Mouse (Mus musculus) heart, postnatal 0 days (tissue): ENCODE measurements around the gene Mtg2. TPM values are rescaled to one million over a fixed set of nuclear protein-coding genes. Genes with fewer than 3 reads are reported as not detected.
A peak's percentile ranks its signal among the peaks of the same experiment; 100 is the strongest.

Experiments used
- ATAC-seq: fragments of 200-750 bp; cut with Nextera tagmentation; 2 replicates; pipeline ENCODE4 v1.8.0; 2017; ENCODE audit warnings: low read depth, moderate number of reproducible peaks, moderate library complexity; ENCODE audit not compliant: insufficient read depth
- DNase-seq: peaks from one replicate; pipeline ENCODE4 v3.0.0-alpha.2; 2016; ENCODE audit warnings: low spot score
- H3K27ac ChIP-seq: fragments of 300-500 bp; sonication (generic); 2 replicates; pipeline ENCODE4 v1.5.1; 2014; ENCODE audit warnings: low read depth, mild to moderate bottlenecking
- H3K27me3 ChIP-seq: fragments of 300-500 bp; sonication (generic); 2 replicates; pipeline ENCODE4 v1.6.1; 2014; ENCODE audit warnings: low read length, mixed read lengths; ENCODE audit not compliant: control insufficient read depth, insufficient read depth
- H3K36me3 ChIP-seq: fragments of 300-500 bp; sonication (generic); replicated peaks from 2 replicates; pipeline ENCODE4 v1.6.1; 2014; ENCODE audit warnings: low read length, mixed read lengths; ENCODE audit not compliant: control insufficient read depth, insufficient read depth
- H3K4me1 ChIP-seq: fragments of 300-500 bp; sonication (generic); 2 replicates; pipeline ENCODE4 v1.6.1; 2014; ENCODE audit warnings: antibody characterized with exemption; ENCODE audit not compliant: control insufficient read depth, insufficient read depth
- H3K4me2 ChIP-seq: fragments of 300-500 bp; sonication (generic); 2 replicates; pipeline ENCODE4 v1.6.1; 2014; ENCODE audit warnings: low read depth, mild to moderate bottlenecking, low read length, moderate library complexity
- H3K4me3 ChIP-seq: fragments of 300-500 bp; sonication (generic); 2 replicates; pipeline ENCODE4 v1.5.1; 2014; ENCODE audit warnings: low read depth, low read length
- H3K9ac ChIP-seq: fragments of 300-500 bp; sonication (generic); replicated peaks from 2 replicates; pipeline ENCODE4 v1.6.1; 2014; ENCODE audit warnings: low read depth, low read length, mixed read lengths
- H3K9me3 ChIP-seq: fragments of 300-500 bp; sonication (generic); replicated peaks from 2 replicates; pipeline ENCODE4 v1.6.1; 2016; ENCODE audit warnings: low read length; ENCODE audit not compliant: control insufficient read depth
- CTCF ChIP-seq: IDR thresholded peaks from 2 replicates; pipeline ENCODE4 v1.5.1; 2016; ENCODE audit warnings: antibody characterized with exemption, control low read depth, low read depth
- EP300 ChIP-seq: IDR thresholded peaks from 2 replicates; pipeline ENCODE4 v1.6.1; 2016; ENCODE audit warnings: antibody characterized with exemption, low read depth
- WGBS: fragments of 180-500 bp; shearing (Covaris S2); extraction: QIAGEN DNeasy Blood & Tissue Kit; methylation state at CpG from one replicate; pipeline ENCODE4 v1.1.7; 2014; 5-methylcytosine and 5-hydroxymethylcytosine counted together
- polyA plus RNA-seq: library from polyadenylated mRNA; unstranded; fragments of >200 nt; fragmentation: Nextera tagmentation; extraction: Ambion mirVana; gene quantifications from 2 replicates; pipeline ENCODE4 v1.2.1, GENCODE M21; 2015
- total RNA-seq: library from RNA; depleted of rRNA; stranded (reverse); fragments of >200 nt; gene quantifications from 2 replicates; pipeline ENCODE4 v1.2.3, GENCODE M21; 2014; ENCODE audit warnings: low replicate concordance

Gene Mtg2
- total and polyA plus RNA-seq, 2 experiments from 2014 or later: 21.3 to 33.9 TPM

GRCm38 (mm10) chr2:180063338-180064131 is 6.9 kb upstream of the Mtg2 start:
- Histone ChIP-seq H3K4me2 (no peak overlapping the region), H3K4me1 (no peaks in the 10 kb centered on the region), H3K9me3 (no peaks in the 10 kb centered on the region), H3K27me3 (no peaks in the 10 kb centered on the region), H3K4me3 (no peak overlapping the region), H3K9ac (no peak overlapping the region), H3K27ac (no peak overlapping the region), H3K36me3 (peaks cover 44% of the 10 kb centered on the region)
- WGBS: 83% methylated on average over 11 of the region's 11 CpGs
- TF ChIP-seq CTCF (no peak), EP300 (no peak)
- ATAC-seq (no peak), DNase-seq (no peak)

GRCm38 (mm10) chr2:180069770-180070480 is 463 bp upstream of the Mtg2 start:
- DNase-seq (no peak), ATAC-seq (peak; percentile 48)
- Histone ChIP-seq H3K27me3 (no peaks in the 10 kb centered on the region), H3K4me2 (peak overlapping the region; percentile 73), H3K4me1 (peaks cover 14% of the 10 kb centered on the region), H3K36me3 (0 out of 2 replicates have a peak, but pooled peaks cover 10% of the 10 kb centered on the region), H3K9me3 (no peaks in the 10 kb centered on the region), H3K9ac (peak overlapping the region; percentile 61), H3K27ac (peak overlapping the region; percentile 78), H3K4me3 (peak overlapping the region; percentile 78)
- WGBS: 30% methylated on average over 20 of the region's 20 CpGs
- no peak for TF ChIP-seq CTCF
- no peak for TF ChIP-seq EP300

GRCm38 (mm10) chr2:180071671-180072070 is 1.3 kb downstream of the Mtg2 start:
- H3K27ac ChIP-seq: no peak overlapping the region
- DNase-seq (no peak), ATAC-seq (no peak)
- 0 out of 2 replicates have a peak, but pooled peaks cover 10% of the 10 kb centered on the region for H3K36me3 ChIP-seq
- 65% methylated on average over 2 of the region's 2 CpGs for WGBS
- H3K27me3 ChIP-seq: no peaks in the 10 kb centered on the region
- TF ChIP-seq CTCF (no peak), EP300 (no peak)
- H3K9me3 ChIP-seq: no peaks in the 10 kb centered on the region
- no peak overlapping the region for H3K9ac ChIP-seq
- H3K4me3 ChIP-seq: no peak overlapping the region
- peaks cover 14% of the 10 kb centered on the region for H3K4me1 ChIP-seq
- no peak overlapping the region for H3K4me2 ChIP-seq

- no peak overlapping the region for H3K9ac ChIP-seq
- H3K27ac ChIP-seq: no peak overlapping the region
- H3K4me1 ChIP-seq: peaks cover 14% of the 10 kb centered on the region
- no peak overlapping the region for H3K4me3 ChIP-seq
- 88% methylated on average over 7 of the region's 7 CpGs for WGBS
- ATAC-seq (no peak), DNase-seq (no peak)
- no peak overlapping the region for H3K4me2 ChIP-seq
- TF ChIP-seq EP300 (no peak), CTCF (no peak)
- 0 out of 2 replicates have a peak, but pooled peaks cover 17% of the 10 kb centered on the region for H3K36me3 ChIP-seq
- no peaks in the 10 kb centered on the region for H3K27me3 ChIP-seq
- H3K9me3 ChIP-seq: no peaks in the 10 kb centered on the region
Measured at GRCm38 (mm10) chr2:180072886-180073285, 2.5 kb downstream of the Mtg2 start.

DNA sequence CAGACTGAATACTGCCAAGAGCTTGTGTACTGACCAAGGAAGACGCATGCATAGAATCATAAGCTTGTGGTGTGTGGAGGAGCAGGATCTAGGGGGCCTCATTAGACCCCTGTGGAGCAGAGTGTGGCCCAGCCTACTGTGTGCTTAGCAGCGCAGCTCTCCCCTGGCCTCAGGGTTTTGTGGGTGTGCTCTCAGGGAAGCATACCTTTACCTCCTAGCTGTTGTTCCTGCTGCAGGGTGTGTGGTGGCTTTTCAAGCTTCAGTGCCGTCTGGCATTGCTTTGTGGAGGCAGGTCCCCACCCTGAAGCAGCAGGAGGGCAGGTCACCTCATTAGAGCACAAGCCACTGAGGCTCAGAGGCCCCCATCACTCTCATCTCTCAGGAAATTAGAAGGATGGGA is 7.2 kb downstream of the Mtg2 start:
- no peaks in the 10 kb centered on the region for H3K9me3 ChIP-seq
- DNase-seq (no peak), ATAC-seq (no peak)
- H3K4me3 ChIP-seq: no peak overlapping the region
- no peak overlapping the region for H3K4me2 ChIP-seq
- 0 out of 2 replicates have a peak, but pooled peaks cover 35% of the 10 kb centered on the region for H3K36me3 ChIP-seq
- no peaks in the 10 kb centered on the region for H3K4me1 ChIP-seq
- no peak for TF ChIP-seq CTCF
- TF ChIP-seq EP300: no peak
- no peaks in the 10 kb centered on the region for H3K27me3 ChIP-seq
- no peak overlapping the region for H3K9ac ChIP-seq
- WGBS: 61% methylated on average over 3 of the region's 3 CpGs
- no peak overlapping the region for H3K27ac ChIP-seq
